Mouse (Mus musculus): Measurements from ENCODE around the gene Gsdma. TPM values are rescaled to one million over a fixed set of nuclear protein-coding genes. Genes with fewer than 3 reads are reported as not detected.
"Not testable (repeated sequence)": the region's sequence is repeated elsewhere in the genome, so short reads cannot be mapped to it uniquely, and the experiment has no call there.

Gsdma gene
- total RNA-seq, 2 experiments from 2014 or later: not detected

GRCm38 (mm10) chr11:98680023-98680422 lies 15.9 kb downstream of the Gsdma start:
- no peak for DNase-seq (ENCODE audit: low spot score in 2 of 2)

GRCm38 (mm10) chr11:98680595-98680994 lies 16.4 kb downstream of the Gsdma start:
- DNase-seq (ENCODE audit: low spot score in 2 of 2): not testable (repeated sequence)

GRCm38 (mm10) chr11:98681186-98681585 lies 17.0 kb downstream of the Gsdma start:
- DNase-seq (ENCODE audit: low spot score in 2 of 2): no peak

- peak; percentile 95 to 97 for DNase-seq (ENCODE audit: low spot score in 2 of 2)
Observed at GRCm38 (mm10) chr11:98681786-98682745, 17.9 kb downstream of the Gsdma start, which contains the start of gene Psmd3. TSS of gene Psmd3 (plus strand) at chr11:98682554.

GRCm38 (mm10) chr11:98682811-98683210 lies 18.7 kb downstream of the Gsdma start:
- DNase-seq (ENCODE audit: low spot score in 2 of 2): no peak

GRCm38 (mm10) chr11:98685642-98686041 lies 21.5 kb downstream of the Gsdma start:
- no peak for DNase-seq (ENCODE audit: low spot score in 2 of 2)

- no peak for DNase-seq (ENCODE audit: low spot score in 2 of 2)
Observed at GRCm38 (mm10) chr11:98686976-98687375, 22.8 kb downstream of the Gsdma start.

GRCm38 (mm10) chr11:98688009-98688408 lies 23.9 kb downstream of the Gsdma start:
- DNase-seq (ENCODE audit: low spot score in 2 of 2): no peak

- no peak for DNase-seq (ENCODE audit: low spot score in 2 of 2)
Observed at GRCm38 (mm10) chr11:98693201-98693600, 29.1 kb downstream of the Gsdma start.

- no peak for DNase-seq (ENCODE audit: low spot score in 2 of 2)
Observed at GRCm38 (mm10) chr11:98693746-98694145, 29.6 kb downstream of the Gsdma start.

- DNase-seq (ENCODE audit: low spot score in 2 of 2): no peak
Observed at GRCm38 (mm10) chr11:98694301-98694700, 30.1 kb downstream of the Gsdma start.

- DNase-seq (ENCODE audit: low spot score in 2 of 2): no peak
Observed at GRCm38 (mm10) chr11:98695408-98695807, 31.3 kb downstream of the Gsdma start.

GRCm38 (mm10) chr11:98696454-98697216 lies 32.5 kb downstream of the Gsdma start:
- DNase-seq (ENCODE audit: low spot score in 2 of 2): no peak

GRCm38 (mm10) chr11:98697225-98697624 lies 33.1 kb downstream of the Gsdma start:
- DNase-seq (ENCODE audit: low spot score in 2 of 2): no peak

GRCm38 (mm10) chr11:98698849-98699640 lies 34.9 kb downstream of the Gsdma start:
- DNase-seq (ENCODE audit: low spot score in 2 of 2): no peak

GRCm38 (mm10) chr11:98699911-98700310 lies 35.8 kb downstream of the Gsdma start:
- DNase-seq (ENCODE audit: low spot score in 2 of 2): peak; percentile 77 to 84

- no peak for DNase-seq (ENCODE audit: low spot score in 2 of 2)
Observed at GRCm38 (mm10) chr11:98701213-98701670, 37.1 kb downstream of the Gsdma start, which contains the start of gene Csf3. TSS of gene Csf3 (plus strand) at chr11:98701263.

GRCm38 (mm10) chr11:98702323-98702722 lies 38.2 kb downstream of the Gsdma start:
- DNase-seq (ENCODE audit: low spot score in 2 of 2): no peak

- no peak for DNase-seq (ENCODE audit: low spot score in 2 of 2)
Observed at GRCm38 (mm10) chr11:98705021-98705420, 40.9 kb downstream of the Gsdma start.

GRCm38 (mm10) chr11:98707401-98708281 lies 43.5 kb downstream of the Gsdma start:
- DNase-seq (ENCODE audit: low spot score in 2 of 2): no peak

Data from adrenal gland, adult 18-20 months (tissue).